Mouse (Mus musculus) regulatory T cell (primary cell): ENCODE data around the gene Kmt2c.

ENCODE experiments used
- in situ Hi-C: fragments of 300-600 bp; cut with MboI, MseI; formaldehyde crosslinking; loops from one replicate; pipeline ENCODE4 v1.15.1; 2025; ENCODE audit warnings: high pct_unique_total_duplicates

The Kmt2c gene

GRCm38 (mm10) chr5:25383581-25383980, 115.0 kb downstream of the Kmt2c start:
- in situ Hi-C loops: no loop called here

GRCm38 (mm10) chr5:25379188-25379587, 119.4 kb downstream of the Kmt2c start:
- in situ Hi-C loops: loop anchor here (10.0 kb wide), 1 partner anchor 874 kb away; no protein-coding TSS in a partner anchor

GRCm38 (mm10) chr5:25368420-25368819, 130.2 kb downstream of the Kmt2c start:
- in situ Hi-C loops: no loop called here

GRCm38 (mm10) chr5:25367126-25367525, 131.5 kb downstream of the Kmt2c start:
- in situ Hi-C loops: no loop called here

- in situ Hi-C loops: no loop called here
Measured at GRCm38 (mm10) chr5:25353509-25353908, 145.1 kb downstream of the Kmt2c start.

GRCm38 (mm10) chr5:25331322-25331721, 167.3 kb downstream of the Kmt2c start:
- in situ Hi-C loops: no loop called here

- in situ Hi-C loops: loop anchor here (10.0 kb wide), 1 partner anchor 369 kb away; no protein-coding TSS in a partner anchor
Measured at GRCm38 (mm10) chr5:25313881-25314280, 184.7 kb downstream of the Kmt2c start.

- in situ Hi-C loops: loop anchor here (10.0 kb wide), 1 partner anchor 365 kb away; no protein-coding TSS in a partner anchor
Measured at GRCm38 (mm10) chr5:25310226-25310625, 188.4 kb downstream of the Kmt2c start.

- in situ Hi-C loops: no loop called here
Measured at GRCm38 (mm10) chr5:25296830-25297229, 201.8 kb downstream of the Kmt2c start.

- in situ Hi-C loops: no loop called here
Measured at GRCm38 (mm10) chr5:25283988-25284387, 214.6 kb downstream of the Kmt2c start.

GRCm38 (mm10) chr5:25276365-25276764, 222.2 kb downstream of the Kmt2c start:
- in situ Hi-C loops: no loop called here

- in situ Hi-C loops: no loop called here
Measured at GRCm38 (mm10) chr5:25275629-25276028, 223.0 kb downstream of the Kmt2c start.

- in situ Hi-C loops: no loop called here
Measured at GRCm38 (mm10) chr5:25268258-25268888, 230.2 kb downstream of the Kmt2c start.

- in situ Hi-C loops: no loop called here
Measured at GRCm38 (mm10) chr5:25262266-25262665, 236.3 kb downstream of the Kmt2c start.

- in situ Hi-C loops: no loop called here
Measured at GRCm38 (mm10) chr5:25261452-25261851, 237.1 kb downstream of the Kmt2c start.

- in situ Hi-C loops: no loop called here
Measured at GRCm38 (mm10) chr5:25256686-25257085, 241.9 kb downstream of the Kmt2c start.

GRCm38 (mm10) chr5:25254491-25254890, 244.1 kb downstream of the Kmt2c start:
- in situ Hi-C loops: no loop called here

- in situ Hi-C loops: no loop called here
Measured at GRCm38 (mm10) chr5:25252825-25253544, 245.6 kb downstream of the Kmt2c start.

GRCm38 (mm10) chr5:25252423-25252822, 246.2 kb downstream of the Kmt2c start:
- in situ Hi-C loops: no loop called here

- in situ Hi-C loops: no loop called here
Measured at GRCm38 (mm10) chr5:25247036-25247435, 251.5 kb downstream of the Kmt2c start.

- in situ Hi-C loops: no loop called here
Measured at GRCm38 (mm10) chr5:25246473-25246865, 252.1 kb downstream of the Kmt2c start.

- in situ Hi-C loops: no loop called here
Measured at GRCm38 (mm10) chr5:25245806-25246472, 252.6 kb downstream of the Kmt2c start.

GRCm38 (mm10) chr5:25243101-25243500, 255.5 kb downstream of the Kmt2c start:
- in situ Hi-C loops: no loop called here
